Mouse (Mus musculus) erythroblast, adult 5-6 weeks (primary cell): ENCODE measurements around the gene Rhpn2. TPM values are rescaled to one million over a fixed set of nuclear protein-coding genes. Genes with fewer than 3 reads are reported as not detected.
"Not testable (repeated sequence)": the region's sequence is repeated elsewhere in the genome, so short reads cannot be mapped to it uniquely, and the experiment has no call there.

Experiments
- ATAC-seq: replicated peaks from 2 replicates; pipeline ENCODE4 v1.8.0; 2016; ENCODE audit warnings: moderate number of reproducible peaks, mild to moderate bottlenecking, moderate TSS enrichment, inconsistent platforms; ENCODE audit not compliant: poor library complexity, low FRiP score, severe bottlenecking
- total RNA-seq, 2 experiments: library from RNA; stranded (forward) in 1 of 2; stranded (reverse) in 1 of 2; fragments of 150-400 nt in 1 of 2; fragments of 200-764, 138-1000 nt in 1 of 2; gene quantifications; 2 replicates each; pipeline versions ENCODE4 v1.2.3 to v1.2.4; 2015 to 2017; ENCODE audit warnings: low replicate concordance in 2 of 2

Gene Rhpn2
- total RNA-seq (2015; ENCODE audit: low replicate concordance) (not detected in 2 replicates), total RNA-seq (2017; ENCODE audit: low replicate concordance) (not detected in 2 replicates)

- peak; percentile 94 for ATAC-seq
Measured at GRCm38 (mm10) chr7:35333692-35334526, at the start of gene Rhpn2. Gene Rhpn2, plus strand, starts transcription at chr7:35334170.

- ATAC-seq = no peak
Measured at GRCm38 (mm10) chr7:35293464-35293863, 40.5 kb upstream of the Rhpn2 start.

GRCm38 (mm10) chr7:35295631-35296030 is 38.3 kb upstream of the Rhpn2 start:
- no peak for ATAC-seq

- ATAC-seq = no peak
Measured at GRCm38 (mm10) chr7:35297886-35298285, 36.1 kb upstream of the Rhpn2 start.

GRCm38 (mm10) chr7:35299656-35300055 is 34.3 kb upstream of the Rhpn2 start:
- ATAC-seq = no peak

- ATAC-seq = no peak
Measured at GRCm38 (mm10) chr7:35300792-35301191, 33.2 kb upstream of the Rhpn2 start.

GRCm38 (mm10) chr7:35311214-35311613 is 22.8 kb upstream of the Rhpn2 start:
- no peak for ATAC-seq

GRCm38 (mm10) chr7:35314156-35314555 is 19.8 kb upstream of the Rhpn2 start:
- ATAC-seq = no peak

- ATAC-seq = peak; percentile 91
Measured at GRCm38 (mm10) chr7:35317729-35318609, 16.0 kb upstream of the Rhpn2 start, which contains the start of gene Gpatch1. Gene Gpatch1, minus strand, starts transcription at chr7:35318440.

- ATAC-seq = not testable (repeated sequence)
Measured at GRCm38 (mm10) chr7:35319221-35319620, 14.7 kb upstream of the Rhpn2 start.

- ATAC-seq = no peak
Measured at GRCm38 (mm10) chr7:35319755-35320154, 14.2 kb upstream of the Rhpn2 start.

- no peak for ATAC-seq
Measured at GRCm38 (mm10) chr7:35322161-35322560, 11.8 kb upstream of the Rhpn2 start.

GRCm38 (mm10) chr7:35322732-35323420 is 11.1 kb upstream of the Rhpn2 start:
- no peak for ATAC-seq

- no peak for ATAC-seq
Measured at GRCm38 (mm10) chr7:35331590-35331989, 2.4 kb upstream of the Rhpn2 start.

GRCm38 (mm10) chr7:35333231-35333651 is 729 bp upstream of the Rhpn2 start:
- no peak for ATAC-seq

- no peak for ATAC-seq
Measured at GRCm38 (mm10) chr7:35334527-35335452, 820 bp downstream of the Rhpn2 start.

- no peak for ATAC-seq
Measured at GRCm38 (mm10) chr7:35340196-35340595, 6.2 kb downstream of the Rhpn2 start.

GRCm38 (mm10) chr7:35341282-35341681 is 7.3 kb downstream of the Rhpn2 start:
- ATAC-seq = no peak

GRCm38 (mm10) chr7:35342498-35342897 is 8.5 kb downstream of the Rhpn2 start:
- ATAC-seq = no peak
